Mouse (Mus musculus) left cerebral cortex, adult 8-10 months (tissue): ENCODE data around the gene Homer3. TPM values are rescaled to one million over a fixed set of nuclear protein-coding genes. Genes with fewer than 3 reads are reported as not detected.

Source experiments
- DNase-seq, 2 experiments: peaks; one replicate each; pipeline ENCODE4 v3.0.0; 2022; ENCODE audit warnings: low spot score in 2 of 2
- total RNA-seq, 4 experiments: library from RNA; stranded (reverse); gene quantifications; 2 replicates each; pipeline ENCODE4 v1.2.4; 2022

Homer3 gene
- total RNA-seq, 4 experiments from 2014 or later: 9.2 to 12.1 (median 9.8) TPM

- no peak for DNase-seq
Measured at GRCm38 (mm10) chr8:70283136-70284077, 780 bp downstream of the Homer3 start.

- DNase-seq: no peak
Measured at GRCm38 (mm10) chr8:70284421-70284820, 1.8 kb downstream of the Homer3 start.

GRCm38 (mm10) chr8:70285304-70285703, 2.7 kb downstream of the Homer3 start:
- no peak for DNase-seq

- DNase-seq: no peak
Measured at GRCm38 (mm10) chr8:70286737-70287136, 4.1 kb downstream of the Homer3 start.

- no peak for DNase-seq
Measured at GRCm38 (mm10) chr8:70293988-70294405, 11.4 kb downstream of the Homer3 start.

- no peak for DNase-seq
Measured at GRCm38 (mm10) chr8:70300881-70301280, 18.3 kb downstream of the Homer3 start.

- peak; percentile 92 to 96 for DNase-seq
Measured at GRCm38 (mm10) chr8:70302358-70302890, 19.8 kb downstream of the Homer3 start, which contains the start of the genes Ddx49 and Cope. Gene Ddx49, minus strand, starts transcription at chr8:70302489. Gene Cope, plus strand, starts transcription at chr8:70302518.

- no peak for DNase-seq
Measured at GRCm38 (mm10) chr8:70302901-70303300, 20.3 kb downstream of the Homer3 start.

- DNase-seq: no peak
Measured at GRCm38 (mm10) chr8:70309311-70309710, 26.7 kb downstream of the Homer3 start.

GRCm38 (mm10) chr8:70313399-70313798, 30.8 kb downstream of the Homer3 start:
- no peak for DNase-seq

- peak; percentile 67 to 80 for DNase-seq
Measured at GRCm38 (mm10) chr8:70315624-70316510, 33.2 kb downstream of the Homer3 start, which contains the start of gene Cers1. Gene Cers1, plus strand, starts transcription at chr8:70315775.

GRCm38 (mm10) chr8:70316511-70317504, 34.2 kb downstream of the Homer3 start:
- peak; percentile 48 to 95 for DNase-seq

GRCm38 (mm10) chr8:70317872-70318271, 35.2 kb downstream of the Homer3 start:
- no peak for DNase-seq

- DNase-seq: no peak
Measured at GRCm38 (mm10) chr8:70323716-70324115, 41.1 kb downstream of the Homer3 start.

- no peak for DNase-seq
Measured at GRCm38 (mm10) chr8:70327512-70327911, 44.9 kb downstream of the Homer3 start.

- DNase-seq: no peak
Measured at GRCm38 (mm10) chr8:70329124-70329834, 46.7 kb downstream of the Homer3 start, which contains the start of gene Gdf1. Gene Gdf1, plus strand, starts transcription at chr8:70329817.

GRCm38 (mm10) chr8:70329835-70330740, 47.5 kb downstream of the Homer3 start:
- peak in 1 of 2 experiments; percentile 32 for DNase-seq

GRCm38 (mm10) chr8:70330741-70331364, 48.2 kb downstream of the Homer3 start:
- peak; percentile 60 to 76 for DNase-seq
